In genomic region chr11:116197584-116197906, GRCm38 (mm10) we compare ENCODE assay signal across 8 mouse cellular contexts. TPM values are rescaled to one million over a fixed set of nuclear protein-coding genes. Genes with fewer than 3 reads are reported as not detected.
DNase-seq lines count a peak whose midpoint lies in the region; ATAC-seq and TF ChIP-seq lines count a peak whose summit lies in the region.

No protein-coding gene starts in this region.

- whole genome bisulfite sequencing in heart, embryonic 14.5 days: 92% methylated on average over 6 of the region's 6 CpGs
- 89% methylated on average over 6 of the region's 6 CpGs for WGBS in forebrain, embryonic 16.5 days
- WGBS in liver, embryonic 16.5 days (ENCODE audit: insufficient replicate concordance): 70% methylated on average over 6 of the region's 6 CpGs

- no peaks in the 10 kb centered on the region for H3K9me3 ChIP-seq in heart, embryonic 14.5 days (ENCODE audit: control insufficient read depth, low read length)
- H3K9me3 ChIP-seq in forebrain, embryonic 16.5 days (ENCODE audit: control insufficient read depth, low read length): no peaks in the 10 kb centered on the region
- no peaks in the 10 kb centered on the region for H3K9me3 ChIP-seq in liver, embryonic 16.5 days (replicated peaks; ENCODE audit: control insufficient read depth, low read length)

- peaks cover 55% of the 10 kb centered on the region for H3K79me2 ChIP-seq in C2C12 (ENCODE audit: control insufficient read depth, insufficient read depth)

- peaks cover 4 to 9% of the 10 kb centered on the region in 2 experiments; a peak in 3 of 4 replicates for H3K4me1 ChIP-seq in heart, embryonic 14.5 days (ENCODE audit: control insufficient read depth in 2 of 2, insufficient read depth in 2 of 2, low read length in 2 of 2)
- H3K4me1 ChIP-seq in forebrain, embryonic 16.5 days (replicated peaks; ENCODE audit: control insufficient read depth, insufficient read depth, low read length): peaks cover 13% of the 10 kb centered on the region
- peaks cover 30% of the 10 kb centered on the region for H3K4me1 ChIP-seq in liver, embryonic 16.5 days (ENCODE audit: control insufficient read depth, low read depth, low read length)

- no peak for TF ChIP-seq CTCF in C2C12 (IDR thresholded peaks at IDR 0.05; ENCODE audit: control insufficient read depth, insufficient read depth, insufficient read length)

- peak overlapping the region; percentile 82 for H3K4me2 ChIP-seq in heart, embryonic 14.5 days (ENCODE audit: low read length)
- H3K4me2 ChIP-seq in forebrain, embryonic 16.5 days (ENCODE audit: low read length): peak overlapping the region; percentile 69; the same call in 1 of the 2 replicates
- H3K4me2 ChIP-seq in liver, embryonic 16.5 days (ENCODE audit: low read depth, low read length): peak overlapping the region; percentile 80

- no peak for ATAC-seq in heart, embryonic 14.5 days (ENCODE audit: insufficient number of reproducible peaks, insufficient read depth, low FRiP score, low read depth)
- ATAC-seq in forebrain, embryonic 16.5 days: no peak
- ATAC-seq in liver, embryonic 16.5 days (ENCODE audit: low read depth): no peak

- no peak overlapping the region; the same call in 1 of the 2 replicates for H3K9ac ChIP-seq in heart, embryonic 14.5 days (ENCODE audit: low read length)
- H3K9ac ChIP-seq in forebrain, embryonic 16.5 days (replicated peaks; ENCODE audit: low read depth, low read length): no peak overlapping the region
- peak overlapping the region; percentile 13; the same call in 1 of the 2 replicates for H3K9ac ChIP-seq in liver, embryonic 16.5 days (ENCODE audit: low read depth, low read length)

- no peak overlapping the region for H3ac ChIP-seq in C2C12 (ENCODE audit: control insufficient read depth, insufficient read length, low read depth)

- no peaks in the 10 kb centered on the region for H3K27me3 ChIP-seq in heart, embryonic 14.5 days (ENCODE audit: control insufficient read depth, insufficient read depth, low read length)
- H3K27me3 ChIP-seq in C2C12 (ENCODE audit: control insufficient read depth, insufficient read depth, insufficient read length): no peaks in the 10 kb centered on the region
- H3K27me3 ChIP-seq in forebrain, embryonic 16.5 days (replicated peaks; ENCODE audit: control insufficient read depth, insufficient read depth, low read length): no peaks in the 10 kb centered on the region
- H3K27me3 ChIP-seq in liver, embryonic 16.5 days (ENCODE audit: control insufficient read depth, insufficient read depth, low read depth, low read length): no peaks in the 10 kb centered on the region

- H3K27ac ChIP-seq in heart, embryonic 14.5 days (replicated peaks in 1 of 2; ENCODE audit: control insufficient read depth in 1 of 2, insufficient read depth in 1 of 2, low read depth in 2 of 2, low read length in 2 of 2): no peak overlapping the region
- H3K27ac ChIP-seq in forebrain, embryonic 16.5 days (ENCODE audit: low read length): no peak overlapping the region
- H3K27ac ChIP-seq in liver, embryonic 16.5 days (ENCODE audit: low read length): peak overlapping the region; percentile 8

- peak overlapping the region in 1 of 2 experiments; percentile 71; a peak in 2 of 4 replicates for H3K4me3 ChIP-seq in heart, embryonic 14.5 days (ENCODE audit: control insufficient read depth in 1 of 2, insufficient read depth in 1 of 2, low read depth in 1 of 2, low read length in 2 of 2)
- peak overlapping the region; percentile 61 for H3K4me3 ChIP-seq in C2C12 (ENCODE audit: insufficient read depth, poor library complexity, severe bottlenecking)
- H3K4me3 ChIP-seq in forebrain, embryonic 16.5 days (replicated peaks; ENCODE audit: low read length): no peak overlapping the region
- H3K4me3 ChIP-seq in liver, embryonic 16.5 days (ENCODE audit: low read depth, low read length): peak overlapping the region; percentile 92

- H3K36me3 ChIP-seq in heart, embryonic 14.5 days (ENCODE audit: control insufficient read depth, insufficient read depth, low read length): peaks cover 18% of the 10 kb centered on the region
- peaks cover 6% of the 10 kb centered on the region for H3K36me3 ChIP-seq in C2C12 (ENCODE audit: control insufficient read depth, insufficient read depth)
- peaks cover 5% of the 10 kb centered on the region; the same call in 1 of the 2 replicates for H3K36me3 ChIP-seq in forebrain, embryonic 16.5 days (ENCODE audit: control insufficient read depth, insufficient read depth)
- H3K36me3 ChIP-seq in liver, embryonic 16.5 days (ENCODE audit: control insufficient read depth, insufficient read depth): no peaks in the 10 kb centered on the region; the same call in 1 of the 2 replicates

- H3K79me3 ChIP-seq in C2C12 (ENCODE audit: low read depth): peaks cover 2% of the 10 kb centered on the region

- DNase-seq in heart, postnatal 4 days: no peak
- DNase-seq in ovary, postnatal 14 days (ENCODE audit: low spot score): no peak
- DNase-seq in adrenal gland, adult 2 months: no peak
- no peak for DNase-seq in yolk sac, embryonic 10.5 days (ENCODE audit: low spot score)

TF ChIP-seq in C2C12, 6 proteins besides CTCF, POLR2A, EP300 and RAD21:
- TF ChIP-seq CEBPB (IDR thresholded peaks at IDR 0.05; ENCODE audit: low read depth) (no peak), MAX (IDR thresholded peaks at IDR 0.05) (no peak), USF1 (IDR thresholded peaks at IDR 0.05; ENCODE audit: low read depth) (no peak), FOSL1 (IDR thresholded peaks at IDR 0.05; ENCODE audit: insufficient read depth, low read length, poor library complexity, severe bottlenecking) (no peak), MYOG (IDR thresholded peaks at IDR 0.05; ENCODE audit: control insufficient read depth, extremely low read depth, insufficient read length) (no peak), MYOD1 (IDR thresholded peaks at IDR 0.05; ENCODE audit: control insufficient read depth, insufficient read length, low read depth) (no peak)

RNA-seq across cellular contexts. Expression of gene Ten1, which starts 1.1 kb away (rescaled TPM):
- polyA plus RNA-seq in heart, embryonic 14.5 days (2014; fragmentation: Nextera tagmentation; extraction: Ambion mirVana): 85.1 and 89.4 TPM in 2 replicates
- total RNA-seq in heart, postnatal 4 days (2021): 10 to 100 TPM; 32.7 to 39.6 TPM
- polyA plus RNA-seq in C2C12 (2012; fragmentation: generic; extraction: Trizol): 48.8 TPM
- 69.9 and 92.8 TPM in 2 replicates for polyA plus RNA-seq in forebrain, embryonic 16.5 days (2015; fragmentation: Nextera tagmentation; extraction: Ambion mirVana)
- polyA plus RNA-seq in liver, embryonic 16.5 days (2015; fragmentation: Nextera tagmentation; extraction: Ambion mirVana): 23.1 and 24.9 TPM in 2 replicates
- total RNA-seq in adrenal gland, adult 2 months (2021): 10 to 100 TPM; 24.7 to 27.3 TPM
- 15.0 and 16.2 TPM in 2 replicates for polyA plus RNA-seq in adrenal gland, adult 2 months (2012; rRNA removed)

RNA-seq across cellular contexts. Expression of gene Acox1, which starts 1.3 kb away (rescaled TPM):
- 36.8 and 39.6 TPM in 2 replicates for polyA plus RNA-seq in heart, embryonic 14.5 days (2014; fragmentation: Nextera tagmentation; extraction: Ambion mirVana)
- total RNA-seq in heart, postnatal 4 days (2021): 10 to 100 TPM; 70.3 to 73.3 TPM
- 22.4 TPM for polyA plus RNA-seq in C2C12 (2012; fragmentation: generic; extraction: Trizol)
- 62.8 and 63.3 TPM in 2 replicates for polyA plus RNA-seq in forebrain, embryonic 16.5 days (2015; fragmentation: Nextera tagmentation; extraction: Ambion mirVana)
- 54.7 and 73.7 TPM in 2 replicates for polyA plus RNA-seq in liver, embryonic 16.5 days (2015; fragmentation: Nextera tagmentation; extraction: Ambion mirVana)
- 100 to 1,000 TPM; 225 TPM for total RNA-seq in adrenal gland, adult 2 months (2021)
- polyA plus RNA-seq in adrenal gland, adult 2 months (2012; rRNA removed): 64.1 and 67.5 TPM in 2 replicates

RNA-seq across cellular contexts. Expression of gene Fbf1, which starts 29.6 kb away (rescaled TPM):
- 13.6 and 14.9 TPM in 2 replicates for polyA plus RNA-seq in heart, embryonic 14.5 days (2014; fragmentation: Nextera tagmentation; extraction: Ambion mirVana)
- total RNA-seq in heart, postnatal 4 days (2021): 10 to 100 TPM; 20.2 to 21.5 TPM
- polyA plus RNA-seq in C2C12 (2012; fragmentation: generic; extraction: Trizol): 46.9 TPM
- polyA plus RNA-seq in forebrain, embryonic 16.5 days (2015; fragmentation: Nextera tagmentation; extraction: Ambion mirVana): 77.4 and 87.4 TPM in 2 replicates
- 5.7 and 6.6 TPM in 2 replicates for polyA plus RNA-seq in liver, embryonic 16.5 days (2015; fragmentation: Nextera tagmentation; extraction: Ambion mirVana)
- 10 to 100 TPM; 30.4 to 37.8 TPM for total RNA-seq in adrenal gland, adult 2 months (2021)
- polyA plus RNA-seq in adrenal gland, adult 2 months (2012; rRNA removed): 19.5 and 21.4 TPM in 2 replicates

RNA-seq across cellular contexts. Expression of gene Evpl, which starts 40.3 kb away (rescaled TPM):
- polyA plus RNA-seq in heart, embryonic 14.5 days (2014; fragmentation: Nextera tagmentation; extraction: Ambion mirVana): 0.58 and 0.63 TPM in 2 replicates
- total RNA-seq in heart, postnatal 4 days (2021): 1 to 10 TPM; 1.2 to 1.6 TPM
- 0.13 TPM for polyA plus RNA-seq in C2C12 (2012; fragmentation: generic; extraction: Trizol)
- 0.32 and 0.39 TPM in 2 replicates for polyA plus RNA-seq in forebrain, embryonic 16.5 days (2015; fragmentation: Nextera tagmentation; extraction: Ambion mirVana)
- polyA plus RNA-seq in liver, embryonic 16.5 days (2015; fragmentation: Nextera tagmentation; extraction: Ambion mirVana): 0.05 and 0.08 TPM in 2 replicates
- total RNA-seq in adrenal gland, adult 2 months (2021): 1 to 10 TPM in 1 of 2 experiments, under 1 TPM in 1; 0.43 to 1.8 TPM
- polyA plus RNA-seq in adrenal gland, adult 2 months (2012; rRNA removed): 0.49 and 0.57 TPM in 2 replicates

RNA-seq across cellular contexts. Expression of gene Mrpl38, which starts 58.9 kb away (rescaled TPM):
- polyA plus RNA-seq in heart, embryonic 14.5 days (2014; fragmentation: Nextera tagmentation; extraction: Ambion mirVana): 92.3 and 96.6 TPM in 2 replicates
- 10 to 100 TPM; 52.5 to 55.3 TPM for total RNA-seq in heart, postnatal 4 days (2021)
- polyA plus RNA-seq in C2C12 (2012; fragmentation: generic; extraction: Trizol): 121 TPM
- polyA plus RNA-seq in forebrain, embryonic 16.5 days (2015; fragmentation: Nextera tagmentation; extraction: Ambion mirVana): 65.3 and 75.2 TPM in 2 replicates
- polyA plus RNA-seq in liver, embryonic 16.5 days (2015; fragmentation: Nextera tagmentation; extraction: Ambion mirVana): 44.4 and 44.7 TPM in 2 replicates
- 100 to 1,000 TPM; 102 to 108 TPM for total RNA-seq in adrenal gland, adult 2 months (2021)
- polyA plus RNA-seq in adrenal gland, adult 2 months (2012; rRNA removed): 134 and 167 TPM in 2 replicates
